Mouse (Mus musculus) kidney, postnatal 25 days (tissue): ENCODE data around the gene Gpr137b.
"Not testable (repeated sequence)": the region's sequence is repeated elsewhere in the genome, so short reads cannot be mapped to it uniquely, and the experiment has no call there.

ENCODE experiments used
- DNase-seq, 2 experiments: peaks; one replicate each; pipeline ENCODE4 v3.0.0; 2021; ENCODE audit warnings: mixed read lengths in 2 of 2

Gene Gpr137b

DNA sequence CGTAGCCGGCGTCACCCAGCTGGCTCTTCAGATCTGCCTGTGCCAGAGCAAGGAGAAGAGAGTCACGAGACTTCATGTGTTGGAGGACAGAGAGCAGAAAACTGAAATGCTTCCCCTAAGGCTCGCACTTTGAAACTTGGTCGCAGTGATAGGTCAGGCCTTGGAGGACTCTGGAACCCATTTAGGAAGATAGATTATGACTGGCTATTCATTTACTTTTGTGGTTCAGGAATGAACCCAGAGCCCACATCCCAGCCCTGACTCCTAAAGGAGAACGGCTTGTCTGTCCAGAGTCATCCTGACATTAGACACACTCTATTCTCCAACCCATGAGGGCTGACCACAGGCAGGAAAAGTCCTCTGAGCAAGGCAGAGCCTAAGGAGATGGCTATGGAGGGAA lies 30.3 kb downstream of the Gpr137b start:
- DNase-seq: peak; percentile 56 to 81

DNA sequence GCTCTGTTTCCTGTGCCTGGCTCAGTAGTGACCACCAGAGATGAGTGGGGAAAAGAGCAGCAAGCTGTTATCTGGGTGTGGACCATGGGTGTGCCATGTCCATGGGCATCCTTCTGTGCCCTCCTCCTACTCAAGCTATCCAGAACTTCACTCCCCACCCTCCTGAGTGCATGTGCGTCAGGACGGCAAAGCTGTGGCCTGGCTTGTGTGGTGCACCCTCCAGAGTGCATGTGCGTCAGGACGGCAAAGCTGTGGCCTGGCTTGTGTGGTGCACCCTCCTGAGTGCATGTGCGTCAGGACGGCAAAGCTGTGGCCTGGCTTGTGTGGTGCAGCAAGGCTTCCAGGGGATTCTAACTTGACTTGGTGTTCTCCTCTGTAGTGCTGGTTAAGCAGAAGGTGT lies 31.6 kb downstream of the Gpr137b start:
- peak in 1 of 2 experiments; percentile 42 for DNase-seq

DNA sequence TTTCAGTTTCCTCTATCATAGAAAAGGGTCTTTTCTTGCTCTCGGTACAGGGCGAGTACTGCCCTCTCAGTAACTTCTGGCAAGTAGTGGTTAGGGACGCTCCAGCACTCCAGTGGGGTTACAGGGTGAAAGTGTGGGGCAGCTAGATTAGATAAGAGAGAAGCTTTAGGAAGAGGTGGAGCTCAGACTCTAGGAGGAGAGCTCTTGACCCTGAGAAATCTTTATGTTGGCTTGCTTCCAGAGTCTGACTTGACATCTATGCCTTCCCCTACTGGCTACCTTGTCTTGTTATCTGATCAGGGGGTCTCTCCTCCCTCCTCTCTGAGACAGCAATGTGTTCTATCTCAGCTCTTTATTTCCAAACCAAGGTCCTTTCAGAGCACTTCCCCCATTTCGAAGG lies 33.8 kb downstream of the Gpr137b start:
- peak in 1 of 2 experiments; percentile 37 for DNase-seq

DNA sequence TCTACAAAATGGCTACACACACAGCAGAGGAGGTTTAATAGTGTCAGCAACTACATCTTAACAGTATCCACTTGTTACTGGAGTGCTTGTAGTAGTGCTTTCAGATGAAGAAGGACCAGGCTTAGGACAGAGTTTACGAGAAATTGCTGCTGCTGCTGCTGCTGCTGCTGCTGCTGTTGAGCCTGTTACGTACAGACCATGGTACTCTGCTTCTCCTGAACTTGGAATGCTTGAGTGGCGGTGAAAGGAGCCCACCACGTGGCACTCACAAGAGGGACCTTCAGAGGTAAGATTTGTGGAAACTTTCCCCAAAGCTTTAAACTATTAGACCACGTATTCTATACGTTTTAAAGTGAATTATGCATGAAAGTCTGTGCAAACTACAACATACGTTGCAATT lies 35.2 kb downstream of the Gpr137b start:
- DNase-seq: not testable (repeated sequence)

DNA sequence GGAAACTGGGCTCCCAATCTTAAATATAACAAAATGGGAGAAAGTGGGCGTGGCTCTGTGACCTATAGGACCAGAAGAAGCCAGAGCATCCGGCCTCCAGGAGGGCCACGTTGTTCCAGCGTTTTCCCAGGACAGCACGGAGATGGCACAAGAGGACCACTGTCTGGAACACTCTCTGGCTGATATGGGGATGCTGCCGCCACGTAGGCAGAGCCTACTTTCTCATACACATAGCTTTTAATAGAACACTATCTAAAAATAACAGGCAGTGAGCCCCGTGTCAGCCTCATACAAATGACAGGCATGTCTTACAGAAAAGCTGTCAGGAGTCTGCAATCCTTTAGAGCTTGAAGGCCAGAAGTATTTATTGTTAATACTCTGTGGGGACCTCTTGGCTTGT lies 35.7 kb downstream of the Gpr137b start:
- not testable (repeated sequence) for DNase-seq

DNA sequence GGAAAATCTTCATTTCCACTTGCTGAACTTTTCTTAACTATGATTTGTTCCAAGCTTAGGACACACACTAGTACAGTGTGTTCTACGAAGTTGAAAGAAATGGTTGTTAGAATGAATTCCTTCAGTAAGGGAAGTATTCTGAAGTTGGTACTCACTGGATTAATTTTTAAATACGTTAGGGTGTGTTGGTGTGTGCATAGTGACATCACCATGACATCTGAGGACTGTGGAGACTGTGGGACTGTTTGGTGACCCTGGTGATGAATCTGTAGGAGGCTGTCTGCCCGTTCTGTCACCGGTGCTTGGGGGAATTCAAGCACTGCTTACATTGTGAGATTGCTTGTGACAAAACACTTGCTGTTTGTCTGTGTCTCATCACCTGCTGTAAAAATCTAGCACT lies 41.7 kb downstream of the Gpr137b start:
- DNase-seq: not testable (repeated sequence)

DNA sequence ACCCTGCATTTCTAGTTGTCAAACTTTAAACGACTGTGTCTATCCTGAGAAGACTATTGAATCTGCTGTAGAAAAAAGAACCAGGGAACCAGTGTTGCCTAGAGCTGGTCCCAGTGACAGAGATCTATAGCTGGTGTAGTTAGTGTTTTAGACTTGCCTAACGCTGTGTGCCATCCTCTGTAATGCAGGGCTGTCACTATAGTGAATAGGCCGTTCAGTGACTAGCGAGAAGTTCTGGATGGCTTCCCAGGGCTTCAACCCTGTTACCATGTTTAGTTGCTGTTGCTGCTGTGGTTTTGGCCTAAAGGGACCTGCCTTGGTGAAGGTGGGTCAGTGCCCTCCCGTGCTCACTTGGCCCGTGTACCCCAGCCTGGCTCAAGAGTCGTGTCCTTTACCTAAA lies 43.1 kb downstream of the Gpr137b start:
- not testable (repeated sequence) for DNase-seq

DNA sequence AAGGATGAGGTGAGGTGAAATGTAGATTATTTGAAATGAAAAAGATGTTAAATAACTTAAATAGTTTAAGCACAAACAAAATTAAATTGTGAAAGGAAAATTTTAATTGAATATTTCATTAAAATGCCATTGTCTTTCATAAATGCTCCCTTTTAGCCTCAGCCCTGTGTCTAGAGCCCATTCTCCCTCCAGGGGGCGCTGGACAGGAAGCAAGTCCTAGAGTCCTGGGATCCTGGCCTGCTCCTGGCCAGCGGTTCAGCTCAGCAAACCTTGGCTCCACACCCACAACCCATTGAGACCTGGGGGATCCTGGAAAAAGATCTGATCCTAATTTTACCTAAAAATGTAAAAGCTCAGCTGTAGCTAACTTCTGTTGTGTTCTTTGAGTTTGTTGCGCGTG lies 44.5 kb downstream of the Gpr137b start:
- peak; percentile 86 to 94 for DNase-seq

DNA sequence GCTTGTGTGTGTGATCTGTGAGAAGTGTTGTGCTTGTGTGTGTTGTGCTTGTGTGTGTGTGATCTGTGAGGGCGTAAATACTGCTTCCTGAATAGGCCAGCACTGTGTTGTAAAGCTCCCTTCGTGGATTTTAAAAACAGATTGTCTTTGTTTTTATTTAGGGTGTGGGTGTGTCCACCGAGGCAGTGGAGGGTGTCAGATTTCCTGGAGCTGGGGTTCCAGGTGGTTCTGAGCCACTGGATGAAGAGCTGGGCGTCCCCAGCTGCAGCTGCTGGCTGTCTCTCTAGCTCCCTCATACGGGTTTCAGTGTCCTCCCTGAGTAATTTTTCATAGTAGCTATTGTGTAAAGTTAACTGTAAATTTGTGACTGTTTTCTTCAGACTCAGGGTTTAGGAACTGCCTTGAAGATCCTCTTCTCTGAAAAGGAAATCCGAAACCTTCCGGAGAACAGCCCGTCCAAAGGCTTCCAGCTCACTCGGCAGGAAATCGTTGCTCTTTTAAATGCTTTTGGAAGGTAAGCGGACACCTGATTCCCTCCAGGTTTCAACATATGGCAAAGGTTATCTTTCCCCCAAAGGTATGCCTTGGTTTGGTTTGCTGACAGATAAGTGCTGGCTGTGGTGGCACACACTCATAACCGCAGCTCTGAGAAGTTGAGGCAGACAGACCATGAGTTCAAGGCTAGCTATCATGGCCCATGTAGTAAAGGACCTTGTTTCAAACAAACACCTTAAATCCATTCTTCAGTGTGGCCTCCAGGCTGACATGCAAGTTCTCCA lies 46.0 kb downstream of the Gpr137b start:
- DNase-seq: not testable (repeated sequence)

DNA sequence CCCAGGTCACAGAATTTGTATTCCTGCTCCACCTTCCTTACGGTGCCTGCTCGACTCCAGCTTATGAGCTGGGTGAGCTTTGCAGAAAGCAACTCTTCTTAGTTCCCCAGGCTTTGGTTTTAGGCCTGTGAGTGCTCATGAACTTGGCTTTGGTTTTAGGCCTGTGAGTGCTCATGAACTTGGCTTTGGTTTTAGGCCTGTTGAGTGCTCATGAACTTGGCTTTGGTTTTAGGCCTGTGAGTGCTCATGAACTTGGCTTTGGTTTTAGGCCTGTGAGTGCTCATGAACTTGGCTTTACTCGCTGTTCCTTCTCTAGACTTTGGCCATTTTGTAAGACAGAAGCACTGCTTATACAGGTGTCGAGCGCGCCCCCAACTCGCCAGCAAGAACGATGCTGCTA lies 56.5 kb downstream of the Gpr137b start:
- DNase-seq: not testable (repeated sequence)

DNA sequence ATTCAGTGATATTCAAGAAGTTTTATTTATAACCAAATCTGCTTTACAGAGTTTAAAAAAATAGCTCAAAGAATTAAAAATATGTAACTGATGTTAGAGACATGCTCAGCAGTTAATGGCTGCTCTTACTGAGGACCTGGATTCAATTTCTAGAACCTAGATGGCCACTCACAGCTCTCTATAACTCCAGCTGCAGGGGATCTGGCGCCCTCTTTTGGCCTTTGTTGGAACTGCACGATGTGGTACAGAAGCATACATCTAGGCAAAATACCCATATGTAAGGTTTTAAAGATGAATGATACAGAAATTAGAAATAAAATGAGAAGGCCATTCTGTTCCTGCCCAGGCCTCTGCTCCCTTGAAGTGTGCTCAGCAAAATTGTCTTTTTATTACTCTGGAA lies 64.9 kb downstream of the Gpr137b start:
- DNase-seq: peak; percentile 66 to 85
